Mouse (Mus musculus) embryonic facial prominence, embryonic 13.5 days (tissue): ENCODE measurements at regions not wholly inside any gene's neighbourhood (a gene's known extent, or its start where the extent isn't known, plus 50 kb on each side); places are given as distances from the start of the nearest gene placed in this dataset.

Experiments used
- ATAC-seq: fragments of 200-750 bp; cut with Nextera tagmentation; 2 replicates; pipeline ENCODE4 v1.8.0; 2017; ENCODE audit warnings: low read depth; ENCODE audit not compliant: insufficient number of reproducible peaks, insufficient read depth, low FRiP score, low TSS enrichment
- H3K27ac ChIP-seq: fragments of 300-500 bp; sonication (generic); 2 replicates; pipeline ENCODE4 v1.5.1; 2015; ENCODE audit warnings: moderate library complexity, mild to moderate bottlenecking, inconsistent platforms
- H3K27me3 ChIP-seq: fragments of 300-500 bp; sonication (generic); 2 replicates; pipeline ENCODE4 v1.6.1; 2015; ENCODE audit warnings: mild to moderate bottlenecking, inconsistent platforms
- H3K36me3 ChIP-seq: fragments of 300-500 bp; sonication (generic); 2 replicates; pipeline ENCODE4 v1.6.1; 2015; ENCODE audit warnings: mild to moderate bottlenecking, inconsistent platforms
- H3K4me1 ChIP-seq: fragments of 300-500 bp; sonication (generic); 2 replicates; pipeline ENCODE4 v1.6.1; 2015; ENCODE audit warnings: inconsistent platforms
- H3K4me2 ChIP-seq: fragments of 300-500 bp; sonication (generic); 2 replicates; pipeline ENCODE4 v1.6.1; 2015; ENCODE audit warnings: moderate library complexity, mild to moderate bottlenecking, inconsistent platforms
- H3K4me3 ChIP-seq: fragments of 300-500 bp; sonication (generic); 2 replicates; pipeline ENCODE4 v1.5.1; 2015; ENCODE audit warnings: mild to moderate bottlenecking, inconsistent platforms
- H3K9ac ChIP-seq: fragments of 300-500 bp; sonication (generic); 2 replicates; pipeline ENCODE4 v1.6.1; 2015; ENCODE audit warnings: mild to moderate bottlenecking, inconsistent platforms
- H3K9me3 ChIP-seq: fragments of 300-500 bp; sonication (generic); 2 replicates; pipeline ENCODE4 v1.6.1; 2016; ENCODE audit warnings: inconsistent platforms
- WGBS: fragments of 180-500 bp; shearing (Covaris S2); methylation state at CpG from one replicate; pipeline ENCODE4 v1.1.7; 2015; ENCODE audit warnings: mixed read lengths; 5-methylcytosine and 5-hydroxymethylcytosine counted together

GRCm38 (mm10) chr13:39092058-39092457 lies 131.4 kb upstream of the Slc35b3 start:
- 79% methylated on average over 2 of the region's 2 CpGs for WGBS
- Histone ChIP-seq H3K27me3 (no peaks in the 10 kb centered on the region), H3K9me3 (no peaks in the 10 kb centered on the region), H3K4me2 (no peak overlapping the region), H3K4me3 (no peak overlapping the region), H3K4me1 (no peaks in the 10 kb centered on the region), H3K36me3 (no peaks in the 10 kb centered on the region), H3K9ac (no peak overlapping the region), H3K27ac (no peak overlapping the region)
- ATAC-seq, result no peak

GRCm38 (mm10) chr13:39084544-39084943 lies 123.9 kb upstream of the Slc35b3 start:
- ATAC-seq, result peak; percentile 72
- Histone ChIP-seq H3K9ac (no peak overlapping the region), H3K4me3 (no peak overlapping the region), H3K27me3 (no peaks in the 10 kb centered on the region), H3K4me1 (peaks cover 5% of the 10 kb centered on the region), H3K4me2 (no peak overlapping the region), H3K9me3 (no peaks in the 10 kb centered on the region), H3K27ac (0 out of 2 replicates have a peak overlapping the region, but pooled peaks have one; percentile 33), H3K36me3 (no peaks in the 10 kb centered on the region)
- WGBS, result 34% methylated on average over 5 of the region's 5 CpGs

DNA sequence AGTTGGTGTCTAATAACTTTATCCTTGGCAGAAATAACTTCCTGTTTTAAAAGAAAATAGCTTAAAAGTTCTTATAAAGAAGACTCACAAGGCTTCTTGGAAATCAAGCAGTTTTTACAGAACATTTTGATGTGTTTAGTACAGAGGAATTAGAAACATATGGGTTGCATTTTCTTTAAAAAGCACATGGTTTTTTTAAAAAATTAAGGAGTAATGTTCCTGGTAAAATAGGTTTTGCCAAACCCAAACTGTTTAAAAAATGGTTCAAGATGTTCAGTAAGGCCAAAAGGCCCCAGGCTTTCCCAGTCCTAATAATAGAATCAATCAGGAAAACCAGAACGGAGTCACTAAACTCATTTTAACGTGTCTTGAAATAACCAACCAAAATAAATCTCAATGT lies 113.5 kb upstream of the Slc35b3 start:
- 21% methylated on average over 2 of the region's 2 CpGs for WGBS
- H3K9ac ChIP-seq, result no peak overlapping the region
- H3K4me3 ChIP-seq, result no peak overlapping the region
- H3K27me3 ChIP-seq, result peaks cover 2% of the 10 kb centered on the region; the same call in 1 of the 2 replicates
- H3K4me1 ChIP-seq, result peaks cover 11% of the 10 kb centered on the region
- H3K27ac ChIP-seq, result no peak overlapping the region
- H3K9me3 ChIP-seq, result no peaks in the 10 kb centered on the region
- ATAC-seq, result no peak
- no peaks in the 10 kb centered on the region for H3K36me3 ChIP-seq
- peak overlapping the region; percentile 14; the same call in 1 of the 2 replicates for H3K4me2 ChIP-seq

DNA sequence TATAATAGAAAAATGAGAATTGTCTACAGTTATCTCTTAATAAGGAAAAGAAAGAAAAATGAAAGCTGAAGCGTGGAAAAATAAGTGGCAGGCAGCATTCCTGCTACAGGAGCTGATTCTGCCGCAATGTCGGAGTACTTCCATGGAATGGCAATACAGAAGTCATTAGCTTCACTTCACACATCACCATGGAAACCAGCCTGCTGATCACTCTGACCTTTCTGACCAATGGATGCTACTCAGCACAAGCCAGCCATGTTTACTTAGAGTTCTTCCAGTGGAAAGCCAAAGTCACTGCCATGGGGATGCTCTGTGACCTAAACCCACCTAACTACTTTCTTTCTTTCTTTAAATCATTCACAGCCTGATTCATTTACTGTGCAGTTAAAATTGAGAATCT lies 71.6 kb upstream of the Slc35b3 start:
- Histone ChIP-seq H3K9ac (no peak overlapping the region), H3K4me2 (no peak overlapping the region), H3K27ac (no peak overlapping the region), H3K9me3 (peaks cover 4% of the 10 kb centered on the region), H3K4me3 (no peak overlapping the region), H3K36me3 (no peaks in the 10 kb centered on the region), H3K4me1 (no peaks in the 10 kb centered on the region), H3K27me3 (no peaks in the 10 kb centered on the region)
- WGBS, result 82% methylated on average over 3 of the region's 3 CpGs
- ATAC-seq, result no peak

- H3K27me3 ChIP-seq, result no peaks in the 10 kb centered on the region
- no peaks in the 10 kb centered on the region for H3K9me3 ChIP-seq
- H3K27ac ChIP-seq, result no peak overlapping the region
- WGBS, result 89% methylated on average over 13 of the region's 13 CpGs
- H3K4me2 ChIP-seq, result no peak overlapping the region
- H3K9ac ChIP-seq, result no peak overlapping the region
- no peak overlapping the region for H3K4me3 ChIP-seq
- H3K36me3 ChIP-seq, result no peaks in the 10 kb centered on the region
- H3K4me1 ChIP-seq, result no peaks in the 10 kb centered on the region
- no peak for ATAC-seq
Measured at GRCm38 (mm10) chr13:39020168-39020567, 59.5 kb upstream of the Slc35b3 start.

DNA sequence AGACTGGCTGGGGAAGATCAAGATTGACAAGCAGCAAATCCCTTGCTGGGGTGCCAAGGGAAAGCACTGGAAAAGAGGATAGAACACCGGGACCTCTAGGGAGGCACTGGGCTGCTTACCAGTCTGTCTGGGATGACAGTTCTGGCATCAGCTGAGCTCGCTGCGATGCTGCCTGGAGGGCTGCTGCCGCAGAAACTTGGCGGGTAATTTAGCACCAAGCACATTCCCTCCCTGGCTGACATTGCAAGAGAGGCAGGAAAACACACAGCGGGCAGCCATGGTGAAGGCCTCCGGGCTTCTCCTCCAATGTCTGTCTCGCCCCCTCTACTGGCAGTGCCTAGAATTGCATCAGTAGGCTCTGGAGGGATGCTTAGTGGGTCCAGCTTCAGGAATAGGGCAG lies 51.0 kb upstream of the Slc35b3 start:
- Histone ChIP-seq H3K4me3 (peak overlapping the region; percentile 22), H3K4me2 (peak overlapping the region; percentile 47), H3K4me1 (no peaks in the 10 kb centered on the region), H3K9me3 (no peaks in the 10 kb centered on the region), H3K9ac (no peak overlapping the region), H3K27ac (no peak overlapping the region), H3K36me3 (no peaks in the 10 kb centered on the region), H3K27me3 (no peaks in the 10 kb centered on the region)
- ATAC-seq, result no peak
- WGBS, result 3% methylated on average over 8 of the region's 8 CpGs
